Mouse (Mus musculus): ENCODE results near the gene Ncaph.

DNA sequence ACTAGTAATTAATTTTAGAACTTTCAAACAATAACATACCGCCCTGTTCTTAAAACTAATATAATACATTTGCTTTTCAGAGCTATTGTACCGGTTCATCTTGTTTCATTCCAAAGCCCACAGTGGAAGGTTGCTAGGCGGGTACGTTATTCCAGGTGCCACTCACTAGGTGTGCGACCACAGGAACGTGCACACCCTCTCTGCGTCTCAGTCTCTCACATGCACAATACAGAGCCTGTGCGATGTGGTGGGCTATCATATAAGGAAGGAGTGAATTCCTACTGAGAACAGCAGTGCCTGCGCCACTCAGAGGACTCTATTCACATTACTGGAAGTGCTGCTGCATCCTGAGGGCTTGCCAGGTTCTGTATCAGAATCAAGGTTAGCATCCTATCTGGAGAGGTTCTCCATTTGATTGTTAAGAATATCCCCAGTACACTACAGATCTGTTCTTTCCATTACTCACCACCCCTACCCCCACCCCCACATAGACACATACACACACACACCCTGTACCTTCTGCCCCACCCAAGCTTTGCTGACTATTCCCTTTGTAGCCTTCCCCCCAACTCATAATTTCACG, 4.2 kb upstream of the Ncaph start:
- TF ChIP-seq CTCF (IDR thresholded peaks at IDR 0.05; ENCODE audit: control insufficient read depth, insufficient read depth, insufficient replicate concordance, low read depth, low read length) (no peak; the same call in 1 of the 2 replicates), POLR2A (IDR thresholded peaks at IDR 0.05; ENCODE audit: control insufficient read depth, low read depth, low read length) (no peak)

All from testis, adult 2 months (tissue).